Mouse (Mus musculus) layer of hippocampus, adult 2 months (tissue): ENCODE measurements around the gene Cop1. TPM values are rescaled to one million over a fixed set of nuclear protein-coding genes. Genes with fewer than 3 reads are reported as not detected.

Experiments used
- DNase-seq, 2 experiments: peaks; one replicate each; pipeline ENCODE4 v3.0.0; 2022; ENCODE audit warnings: low spot score in 2 of 2
- H3K27ac ChIP-seq: fragments of 200-600 bp; 2 replicates; pipeline ENCODE4 v1.8.1; 2022
- H3K4me3 ChIP-seq: fragments of 200-600 bp; 2 replicates; pipeline ENCODE4 v1.8.1; 2022; ENCODE audit warnings: mild to moderate bottlenecking
- CTCF ChIP-seq: fragments of 200-600 bp; conservative IDR thresholded peaks from 2 replicates; pipeline ENCODE4 v1.8.1; 2022; ENCODE audit warnings: antibody characterized with exemption, mild to moderate bottlenecking, moderate library complexity
- long read RNA-seq, 2 experiments: library from polyadenylated mRNA; stranded (forward); transcript quantifications; one replicate each; pipeline ENCODE4 v2.0.0; 2021; ENCODE audit warnings: borderline mapping rate in 2 of 2
- total RNA-seq, 2 experiments: library from RNA; stranded (reverse); gene quantifications; 2 replicates each; pipeline ENCODE4 v1.2.3; 2021

Gene Cop1
- total RNA-seq = 100 to 1,000 TPM; 132 to 152 TPM
- long read RNA-seq, experiment 1, full-length matches to known transcripts = 35 of 57 reads
- long read RNA-seq, experiment 1, partial matches to known transcripts = 2 of 57 reads
- long read RNA-seq, experiment 1, other reads (novel, unspliced or antisense) = 20 of 57 reads
- long read RNA-seq, experiment 2, full-length matches to known transcripts = 59 of 93 reads
- long read RNA-seq, experiment 2, partial matches to known transcripts = 1 of 93 reads
- long read RNA-seq, experiment 2, other reads (novel, unspliced or antisense) = 33 of 93 reads

- peak; percentile 88 to 89 for DNase-seq
- H3K27ac ChIP-seq = peak within 1 kb of the TSS; percentile 100
- H3K4me3 ChIP-seq = peak within 1 kb of the TSS; percentile 82
Measured at GRCm38 (mm10) chr1:159231781-159232571, at the start of gene Cop1. Gene Cop1, plus strand, starts transcription at chr1:159232320.

GRCm38 (mm10) chr1:159186741-159187140 is 45.4 kb upstream of the Cop1 start:
- Histone ChIP-seq H3K4me3 (no peak overlapping the region), H3K27ac (no peak overlapping the region)
- no peak for DNase-seq
- no peak for TF ChIP-seq CTCF

GRCm38 (mm10) chr1:159198603-159199002 is 33.5 kb upstream of the Cop1 start:
- Histone ChIP-seq H3K27ac (no peak overlapping the region), H3K4me3 (no peak overlapping the region)
- no peak for TF ChIP-seq CTCF
- DNase-seq = no peak

GRCm38 (mm10) chr1:159199606-159200005 is 32.5 kb upstream of the Cop1 start:
- Histone ChIP-seq H3K27ac (no peak overlapping the region), H3K4me3 (no peak overlapping the region)
- no peak for DNase-seq
- TF ChIP-seq CTCF = no peak

GRCm38 (mm10) chr1:159201220-159201619 is 30.9 kb upstream of the Cop1 start:
- Histone ChIP-seq H3K4me3 (no peak overlapping the region), H3K27ac (no peak overlapping the region)
- DNase-seq = no peak
- no peak for TF ChIP-seq CTCF

- TF ChIP-seq CTCF = peak; percentile 15; the same call in 1 of the 2 replicates
- DNase-seq = peak; percentile 37 to 65
- H3K4me3 ChIP-seq = no peak overlapping the region
- peak overlapping the region; percentile 85 for H3K27ac ChIP-seq
Measured at GRCm38 (mm10) chr1:159211711-159212110, 20.4 kb upstream of the Cop1 start.

GRCm38 (mm10) chr1:159217437-159217836 is 14.7 kb upstream of the Cop1 start:
- no peak overlapping the region for H3K27ac ChIP-seq
- no peak for TF ChIP-seq CTCF
- no peak overlapping the region for H3K4me3 ChIP-seq
- no peak for DNase-seq

GRCm38 (mm10) chr1:159222046-159222445 is 10.1 kb upstream of the Cop1 start:
- TF ChIP-seq CTCF = no peak

GRCm38 (mm10) chr1:159225064-159225824 is 6.9 kb upstream of the Cop1 start:
- Histone ChIP-seq H3K4me3 (no peak overlapping the region), H3K27ac (no peak overlapping the region)
- no peak for TF ChIP-seq CTCF
- no peak for DNase-seq

More at GRCm38 (mm10) chr1:159222046-159222445, 10.1 kb upstream of the Cop1 start:
- Histone ChIP-seq H3K27ac (no peak overlapping the region; the same call in 1 of the 2 replicates), H3K4me3 (no peak overlapping the region)
- DNase-seq = no peak

- TF ChIP-seq CTCF = peak; percentile 60
- peak; percentile 13 to 21 for DNase-seq
- peak overlapping the region; percentile 100 for H3K27ac ChIP-seq
- H3K4me3 ChIP-seq = peak overlapping the region; percentile 82
Measured at GRCm38 (mm10) chr1:159232572-159233261, 597 bp downstream of the Cop1 start.

GRCm38 (mm10) chr1:159233426-159233825 is 1.3 kb downstream of the Cop1 start:
- H3K4me3 ChIP-seq = peak overlapping the region; percentile 82

GRCm38 (mm10) chr1:159234496-159234895 is 2.4 kb downstream of the Cop1 start:
- no peak overlapping the region for H3K4me3 ChIP-seq
- no peak for DNase-seq
- H3K27ac ChIP-seq = no peak overlapping the region
- TF ChIP-seq CTCF = no peak

More at GRCm38 (mm10) chr1:159233426-159233825, 1.3 kb downstream of the Cop1 start:
- no peak for TF ChIP-seq CTCF
- no peak for DNase-seq
- 0 out of 2 replicates have a peak overlapping the region, but pooled peaks have one; percentile 80 for H3K27ac ChIP-seq
